Mouse (Mus musculus) heart, embryonic 15.5 days (tissue): Measurements from ENCODE around the gene Plppr3. TPM values are rescaled to one million over a fixed set of nuclear protein-coding genes. Genes with fewer than 3 reads are reported as not detected.

Source experiments
- ATAC-seq: fragments of 200-750 bp; cut with Nextera tagmentation; replicated peaks from 2 replicates; pipeline ENCODE4 v1.8.0; 2017; ENCODE audit warnings: low read depth, moderate TSS enrichment; ENCODE audit not compliant: insufficient number of reproducible peaks, insufficient read depth, low FRiP score
- H3K27ac ChIP-seq: fragments of 300-500 bp; sonication (generic); 2 replicates; pipeline ENCODE4 v1.5.1; 2015; ENCODE audit warnings: mild to moderate bottlenecking, inconsistent platforms
- H3K27me3 ChIP-seq: fragments of 300-500 bp; sonication (generic); 2 replicates; pipeline ENCODE4 v1.6.1; 2015; ENCODE audit warnings: inconsistent platforms
- H3K36me3 ChIP-seq: fragments of 300-500 bp; sonication (generic); 2 replicates; pipeline ENCODE4 v1.6.1; 2015; ENCODE audit warnings: mild to moderate bottlenecking, inconsistent platforms
- H3K4me1 ChIP-seq: fragments of 300-500 bp; sonication (generic); replicated peaks from 2 replicates; pipeline ENCODE4 v1.6.1; 2015; ENCODE audit warnings: inconsistent platforms
- H3K4me2 ChIP-seq: fragments of 300-500 bp; sonication (generic); 2 replicates; pipeline ENCODE4 v1.6.1; 2015; ENCODE audit warnings: inconsistent platforms, mild to moderate bottlenecking, moderate library complexity
- H3K4me3 ChIP-seq: fragments of 300-500 bp; sonication (generic); 2 replicates; pipeline ENCODE4 v1.5.1; 2015; ENCODE audit warnings: mild to moderate bottlenecking, inconsistent platforms
- H3K9ac ChIP-seq: fragments of 300-500 bp; sonication (generic); 2 replicates; pipeline ENCODE4 v1.6.1; 2015; ENCODE audit warnings: mild to moderate bottlenecking, inconsistent platforms
- H3K9me3 ChIP-seq: fragments of 300-500 bp; sonication (generic); replicated peaks from 2 replicates; pipeline ENCODE4 v1.6.1; 2016; ENCODE audit warnings: inconsistent platforms
- WGBS: fragments of 180-500 bp; shearing (Covaris S2); methylation state at CpG from one replicate; pipeline ENCODE4 v1.1.7; 2015; ENCODE audit warnings: mixed read lengths; 5-methylcytosine and 5-hydroxymethylcytosine counted together
- polyA plus RNA-seq: library from polyadenylated mRNA; unstranded; fragments of >200 nt; fragmentation: Nextera tagmentation; extraction: Ambion mirVana; gene quantifications from 2 replicates; pipeline ENCODE4 v1.2.1, GENCODE M21; 2015

Gene Plppr3
- polyA plus RNA-seq, 1 experiment from 2014 or later = 8.6 TPM

DNA sequence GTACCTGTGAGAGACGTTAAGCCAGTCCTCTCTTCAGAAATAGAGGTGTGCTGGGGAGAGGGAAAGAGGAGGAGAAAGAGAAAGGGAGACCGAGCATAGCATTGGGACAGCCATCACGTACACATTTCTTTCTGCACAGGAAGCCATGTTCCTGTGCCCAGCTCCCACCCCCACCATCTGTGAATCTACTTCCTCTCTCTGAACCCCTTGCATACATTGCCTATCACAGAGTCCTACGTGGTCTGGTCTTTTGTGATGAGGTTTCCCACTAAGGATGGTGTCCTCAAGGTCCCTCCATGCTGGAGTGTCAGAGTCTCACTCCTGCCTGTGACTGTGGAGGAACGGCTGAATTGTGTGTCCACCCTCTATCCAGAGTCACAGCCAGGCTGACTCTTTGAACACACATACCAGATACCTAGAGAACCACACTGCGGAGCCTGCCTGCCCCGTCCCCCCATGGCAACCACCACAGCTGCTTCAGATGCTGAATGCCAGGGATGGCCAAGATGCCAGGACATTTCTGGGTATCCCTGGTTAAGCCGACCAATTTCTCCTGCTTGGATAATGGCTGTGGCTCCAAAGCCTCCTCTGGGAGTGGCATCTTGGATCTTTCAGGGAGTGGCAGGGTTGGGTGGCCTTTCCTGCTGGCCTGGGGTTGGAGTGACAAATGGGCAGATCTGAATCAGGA lies 24.3 kb downstream of the Plppr3 start:
- Histone ChIP-seq H3K36me3 (no peaks in the 10 kb centered on the region), H3K27me3 (no peaks in the 10 kb centered on the region), H3K4me1 (peaks cover 27% of the 10 kb centered on the region), H3K9me3 (no peaks in the 10 kb centered on the region), H3K27ac (peak overlapping the region; percentile 28; the same call in 1 of the 2 replicates), H3K4me2 (no peak overlapping the region), H3K4me3 (no peak overlapping the region), H3K9ac (no peak overlapping the region)
- WGBS = 67% methylated on average over 8 of the region's 8 CpGs
- ATAC-seq = no peak

- no peak for ATAC-seq
- 53% methylated on average over 5 of the region's 5 CpGs for WGBS
- Histone ChIP-seq H3K4me1 (peaks cover 27% of the 10 kb centered on the region), H3K4me3 (no peak overlapping the region), H3K27ac (no peak overlapping the region), H3K4me2 (no peak overlapping the region), H3K9ac (no peak overlapping the region), H3K9me3 (no peaks in the 10 kb centered on the region), H3K36me3 (no peaks in the 10 kb centered on the region), H3K27me3 (no peaks in the 10 kb centered on the region)
Observed at GRCm38 (mm10) chr10:79846553-79846952, 27.9 kb downstream of the Plppr3 start.

DNA sequence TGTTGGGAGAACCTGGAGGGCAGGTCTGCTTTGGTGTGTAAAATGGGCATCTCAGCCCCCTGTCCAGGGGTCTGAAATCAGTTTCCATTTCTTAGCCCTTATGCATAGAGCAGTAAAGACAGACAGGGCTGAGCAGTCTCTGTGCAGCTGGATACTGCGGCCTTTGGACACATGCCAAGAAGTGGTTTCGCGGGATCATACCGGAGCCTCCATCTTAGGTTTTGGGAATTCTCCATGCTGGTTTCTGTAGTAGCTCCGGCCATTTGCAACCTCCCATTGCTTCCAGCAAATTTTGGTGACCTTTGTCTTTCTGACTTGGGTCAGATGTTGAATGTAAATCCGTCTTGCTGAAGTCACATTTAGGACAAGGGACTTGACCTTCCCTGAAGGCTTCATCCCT lies 31.0 kb downstream of the Plppr3 start:
- no peak overlapping the region for H3K4me2 ChIP-seq
- no peaks in the 10 kb centered on the region for H3K27me3 ChIP-seq
- no peak for ATAC-seq
- no peaks in the 10 kb centered on the region for H3K9me3 ChIP-seq
- H3K9ac ChIP-seq = no peak overlapping the region
- no peak overlapping the region for H3K27ac ChIP-seq
- 54% methylated on average over 6 of the region's 6 CpGs for WGBS
- peaks cover 32% of the 10 kb centered on the region for H3K4me1 ChIP-seq
- no peaks in the 10 kb centered on the region for H3K36me3 ChIP-seq
- H3K4me3 ChIP-seq = no peak overlapping the region

DNA sequence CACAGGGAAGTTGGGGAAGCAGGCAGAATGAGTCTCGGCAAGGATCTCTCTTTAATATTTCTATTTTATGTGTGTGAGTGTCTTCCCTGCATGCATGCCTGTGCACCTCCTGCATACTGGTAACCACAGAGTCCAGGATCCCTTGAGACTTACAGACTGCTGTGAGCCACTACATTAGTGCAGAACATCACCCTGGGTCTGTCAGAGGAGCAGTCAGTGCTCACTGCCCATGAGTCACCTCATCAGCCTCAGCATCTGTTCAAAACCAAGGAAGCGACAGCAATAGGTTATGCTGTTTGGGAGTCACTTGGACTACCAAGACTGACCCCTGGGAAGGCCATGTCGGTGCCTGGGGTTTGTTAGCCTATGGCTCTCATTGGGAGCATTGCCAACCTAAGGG lies 32.1 kb downstream of the Plppr3 start:
- Histone ChIP-seq H3K9me3 (no peaks in the 10 kb centered on the region), H3K27me3 (no peaks in the 10 kb centered on the region), H3K36me3 (no peaks in the 10 kb centered on the region), H3K4me2 (no peak overlapping the region), H3K9ac (no peak overlapping the region), H3K27ac (no peak overlapping the region), H3K4me1 (peaks cover 32% of the 10 kb centered on the region), H3K4me3 (no peak overlapping the region)
- 66% methylated on average over 3 of the region's 3 CpGs for WGBS
- no peak for ATAC-seq

GRCm38 (mm10) chr10:79840644-79841551 lies 33.5 kb downstream of the Plppr3 start:
- peak; percentile 90 for ATAC-seq

GRCm38 (mm10) chr10:79840091-79840490 lies 34.3 kb downstream of the Plppr3 start:
- H3K27ac ChIP-seq = peak overlapping the region; percentile 94
- no peaks in the 10 kb centered on the region for H3K36me3 ChIP-seq
- H3K4me3 ChIP-seq = no peak overlapping the region
- H3K9ac ChIP-seq = no peak overlapping the region
- H3K9me3 ChIP-seq = no peaks in the 10 kb centered on the region
- whole genome bisulfite sequencing = 87% methylated on average over 3 of the region's 3 CpGs
- peak overlapping the region; percentile 84 for H3K4me2 ChIP-seq
- H3K4me1 ChIP-seq = peaks cover 33% of the 10 kb centered on the region
- H3K27me3 ChIP-seq = no peaks in the 10 kb centered on the region
- ATAC-seq = no peak

More at GRCm38 (mm10) chr10:79840644-79841551, 33.5 kb downstream of the Plppr3 start:
- under 1% methylated on average over 24 of the region's 24 CpGs for WGBS
- H3K9me3 ChIP-seq = no peaks in the 10 kb centered on the region
- peaks cover 32% of the 10 kb centered on the region for H3K4me1 ChIP-seq
- peak overlapping the region; percentile 94 for H3K27ac ChIP-seq
- no peaks in the 10 kb centered on the region for H3K27me3 ChIP-seq
- peak overlapping the region; percentile 57 for H3K9ac ChIP-seq
- no peaks in the 10 kb centered on the region for H3K36me3 ChIP-seq
- peak overlapping the region; percentile 54 for H3K4me3 ChIP-seq
- peak overlapping the region; percentile 84 for H3K4me2 ChIP-seq

- H3K9me3 ChIP-seq = no peaks in the 10 kb centered on the region
- no peak overlapping the region for H3K27ac ChIP-seq
- no peak overlapping the region for H3K4me3 ChIP-seq
- H3K4me2 ChIP-seq = no peak overlapping the region
- no peaks in the 10 kb centered on the region for H3K36me3 ChIP-seq
- no peak for ATAC-seq
- H3K27me3 ChIP-seq = no peaks in the 10 kb centered on the region
- 44% methylated on average over 2 of the region's 2 CpGs for WGBS
- H3K9ac ChIP-seq = no peak overlapping the region
- peaks cover 27% of the 10 kb centered on the region for H3K4me1 ChIP-seq
Observed at GRCm38 (mm10) chr10:79838151-79838550, 36.3 kb downstream of the Plppr3 start.

GRCm38 (mm10) chr10:79836918-79837317 lies 37.5 kb downstream of the Plppr3 start:
- no peak overlapping the region for H3K9ac ChIP-seq
- peaks cover 15% of the 10 kb centered on the region for H3K4me1 ChIP-seq
- ATAC-seq = no peak
- H3K4me2 ChIP-seq = no peak overlapping the region
- no peak overlapping the region for H3K27ac ChIP-seq
- no peaks in the 10 kb centered on the region for H3K36me3 ChIP-seq
- no peaks in the 10 kb centered on the region for H3K27me3 ChIP-seq
- H3K4me3 ChIP-seq = no peak overlapping the region
- no peaks in the 10 kb centered on the region for H3K9me3 ChIP-seq
- 94% methylated on average over 3 of the region's 3 CpGs for WGBS

- Histone ChIP-seq H3K36me3 (no peaks in the 10 kb centered on the region), H3K27ac (no peak overlapping the region), H3K4me3 (no peak overlapping the region), H3K27me3 (no peaks in the 10 kb centered on the region), H3K4me1 (peaks cover 3% of the 10 kb centered on the region; the same call in 1 of the 2 replicates), H3K9ac (no peak overlapping the region), H3K9me3 (no peaks in the 10 kb centered on the region), H3K4me2 (0 out of 2 replicates have a peak overlapping the region, but pooled peaks have one; percentile 29)
- peak; percentile 36; the same call in 1 of the 2 replicates for ATAC-seq
- 14% methylated on average over 9 of the region's 9 CpGs for WGBS
Observed at GRCm38 (mm10) chr10:79834769-79835398, 39.5 kb downstream of the Plppr3 start.

GRCm38 (mm10) chr10:79832786-79833181 lies 41.6 kb downstream of the Plppr3 start:
- peaks cover 3% of the 10 kb centered on the region; the same call in 1 of the 2 replicates for H3K4me1 ChIP-seq
- H3K4me3 ChIP-seq = no peak overlapping the region
- no peaks in the 10 kb centered on the region for H3K27me3 ChIP-seq
- H3K27ac ChIP-seq = no peak overlapping the region
- 75% methylated on average over 9 of the region's 9 CpGs for WGBS
- no peak overlapping the region for H3K4me2 ChIP-seq
- no peaks in the 10 kb centered on the region for H3K36me3 ChIP-seq
- H3K9ac ChIP-seq = no peak overlapping the region
- H3K9me3 ChIP-seq = no peaks in the 10 kb centered on the region
- no peak for ATAC-seq
